Mouse (Mus musculus) ES-Bruce4 (cell line): ENCODE data around the gene Fancd2. TPM values are rescaled to one million over a fixed set of nuclear protein-coding genes. Genes with fewer than 3 reads are reported as not detected.
A peak's percentile ranks its signal among the peaks of the same experiment; 100 is the strongest.

Source experiments
- H3K27ac ChIP-seq: 2 replicates; pipeline ENCODE4 v1.5.1; 2012; ENCODE audit warnings: low read length, inconsistent platforms; ENCODE audit not compliant: insufficient read depth
- H3K27me3 ChIP-seq: 2 replicates; pipeline ENCODE4 v1.6.1; 2012; ENCODE audit warnings: mild to moderate bottlenecking, low read length, inconsistent platforms; ENCODE audit not compliant: control insufficient read depth, poor library complexity, insufficient read depth, severe bottlenecking
- H3K36me3 ChIP-seq: 2 replicates; pipeline ENCODE4 v1.6.1; 2012; ENCODE audit warnings: inconsistent platforms, mild to moderate bottlenecking, low read length, moderate library complexity; ENCODE audit not compliant: control insufficient read depth, poor library complexity, insufficient read depth, severe bottlenecking
- H3K4me1 ChIP-seq: one replicate; pipeline ENCODE4 v1.8.1; 2011; ENCODE audit warnings: low read length; ENCODE audit not compliant: control insufficient read depth, insufficient read depth
- H3K4me3 ChIP-seq: 2 replicates; pipeline ENCODE4 v1.5.1; 2011; ENCODE audit warnings: low read depth, mild to moderate bottlenecking, low read length
- H3K9ac ChIP-seq: 2 replicates; pipeline ENCODE4 v1.6.1; 2012; ENCODE audit warnings: low read depth, mild to moderate bottlenecking, inconsistent platforms; ENCODE audit not compliant: poor library complexity, severe bottlenecking
- H3K9me3 ChIP-seq: replicated peaks from 2 replicates; pipeline ENCODE4 v1.6.1; 2012; ENCODE audit warnings: mild to moderate bottlenecking, low read length, inconsistent platforms; ENCODE audit not compliant: control insufficient read depth, poor library complexity, insufficient read depth, severe bottlenecking
- CTCF ChIP-seq: IDR thresholded peaks from one replicate; pipeline ENCODE4 v1.8.1; 2011; ENCODE audit warnings: low read depth, low read length
- EP300 ChIP-seq: IDR thresholded peaks from 2 replicates; pipeline ENCODE4 v1.6.1; 2011; ENCODE audit warnings: low read depth, low read length; ENCODE audit not compliant: insufficient read depth
- POLR2A ChIP-seq: IDR thresholded peaks from one replicate; pipeline ENCODE4 v1.8.1; 2011; ENCODE audit warnings: low read length; ENCODE audit not compliant: insufficient read depth
- polyA plus RNA-seq: library from polyadenylated mRNA; stranded (reverse); fragments of >200 nt; gene quantifications from 2 replicates; pipeline ENCODE4 v1.2.4, GENCODE M21; 2011; ENCODE audit warnings: low read depth; ENCODE audit not compliant: missing spikeins, insufficient read depth, insufficient read length

Gene Fancd2
- polyA plus RNA-seq, 1 experiment = 85.4 TPM

- H3K36me3 ChIP-seq = 0 out of 2 replicates have a peak, but pooled peaks cover 3% of the 10 kb centered on the region
- H3K27me3 ChIP-seq = no peaks in the 10 kb centered on the region
- no peaks in the 10 kb centered on the region for H3K9me3 ChIP-seq
- H3K27ac ChIP-seq = peak overlapping the region; percentile 23; the same call in 1 of the 2 replicates
- H3K4me3 ChIP-seq = peak overlapping the region; percentile 75
- H3K9ac ChIP-seq = peak overlapping the region; percentile 71; the same call in 1 of the 2 replicates
- TF ChIP-seq POLR2A = no peak
- H3K4me1 ChIP-seq = no peaks in the 10 kb centered on the region
Observed at GRCm38 (mm10) chr6:113623386-113623785, 91.9 kb downstream of the Fancd2 start.

- TF ChIP-seq EP300 = no peak
- no peak for TF ChIP-seq POLR2A
- Histone ChIP-seq H3K9ac (peak within 1 kb of the TSS; percentile 71), H3K27me3 (no peaks in the 10 kb centered on the region), H3K4me3 (peak within 1 kb of the TSS; percentile 75), H3K9me3 (no peaks in the 10 kb centered on the region), H3K27ac (peak within 1 kb of the TSS; percentile 23; the same call in 1 of the 2 replicates), H3K36me3 (0 out of 2 replicates have a peak, but pooled peaks cover 3% of the 10 kb centered on the region), H3K4me1 (no peaks in the 10 kb centered on the region)
Observed at GRCm38 (mm10) chr6:113623941-113624751, 92.7 kb downstream of the Fancd2 start, which contains the start of gene Vhl. TSS of gene Vhl (plus strand) at chr6:113623959.

GRCm38 (mm10) chr6:113624989-113625770, 93.7 kb downstream of the Fancd2 start:
- H3K4me1 ChIP-seq = no peaks in the 10 kb centered on the region
- TF ChIP-seq POLR2A (no peak), EP300 (no peak), CTCF (no peak)

GRCm38 (mm10) chr6:113630322-113630721, 98.8 kb downstream of the Fancd2 start:
- Histone ChIP-seq H3K9ac (no peak overlapping the region), H3K4me3 (no peak overlapping the region), H3K4me1 (no peaks in the 10 kb centered on the region), H3K36me3 (peaks cover 19% of the 10 kb centered on the region), H3K9me3 (no peaks in the 10 kb centered on the region), H3K27me3 (no peaks in the 10 kb centered on the region), H3K27ac (no peak overlapping the region)
- no peak for TF ChIP-seq CTCF
- no peak for TF ChIP-seq EP300
- no peak for TF ChIP-seq POLR2A

More at GRCm38 (mm10) chr6:113624989-113625770, 93.7 kb downstream of the Fancd2 start:
- no peaks in the 10 kb centered on the region for H3K27me3 ChIP-seq
- no peak overlapping the region for H3K27ac ChIP-seq
- peak overlapping the region; percentile 71 for H3K9ac ChIP-seq
- H3K4me3 ChIP-seq = no peak overlapping the region
- peaks cover 12% of the 10 kb centered on the region for H3K36me3 ChIP-seq
- no peaks in the 10 kb centered on the region for H3K9me3 ChIP-seq

- H3K4me3 ChIP-seq = no peak overlapping the region
- TF ChIP-seq CTCF = no peak
- no peak for TF ChIP-seq EP300
- no peak for TF ChIP-seq POLR2A
- no peaks in the 10 kb centered on the region for H3K9me3 ChIP-seq
- no peaks in the 10 kb centered on the region for H3K27me3 ChIP-seq
- no peak overlapping the region for H3K9ac ChIP-seq
- no peak overlapping the region for H3K27ac ChIP-seq
- peaks cover 19% of the 10 kb centered on the region for H3K36me3 ChIP-seq
- no peaks in the 10 kb centered on the region for H3K4me1 ChIP-seq
Observed at GRCm38 (mm10) chr6:113632863-113633262, 101.4 kb downstream of the Fancd2 start.
